Mouse (Mus musculus) MEL (cell line): ENCODE data around the gene Gpr35.

Experiments
- CHD2 ChIP-seq: IDR thresholded peaks from 2 replicates; pipeline ENCODE4 v1.6.1; 2011; ENCODE audit warnings: low read length, improper control_type of control experiment
- CTCF ChIP-seq, 3 experiments: IDR thresholded peaks in 2 of 3; conservative IDR thresholded peaks in 1 of 3; 2 replicates each; pipeline ENCODE4 v1.5.1; 2011 to 2012; ENCODE audit warnings: low read length in 3 of 3, low read depth in 2 of 3, mild to moderate bottlenecking in 2 of 3, improper control_type of control experiment in 1 of 3, inconsistent platforms in 1 of 3, mixed read lengths in 1 of 3, moderate library complexity in 1 of 3; ENCODE audit not compliant: control insufficient read depth in 1 of 3, insufficient read depth in 1 of 3, poor library complexity in 1 of 3, severe bottlenecking in 1 of 3
- E2F4 ChIP-seq: IDR thresholded peaks from 2 replicates; pipeline ENCODE4 v1.6.1; 2011; ENCODE audit warnings: low read depth, low read length, improper control_type of control experiment, borderline replicate concordance
- EP300 ChIP-seq, 2 experiments: IDR thresholded peaks; 2 replicates each; pipeline ENCODE4 v1.6.1; 2011; ENCODE audit warnings: improper control_type of control experiment in 2 of 2, low read length in 2 of 2, low read depth in 1 of 2, mild to moderate bottlenecking in 1 of 2
- GATA1 ChIP-seq: IDR thresholded peaks from 2 replicates; pipeline ENCODE4 v1.6.1; 2011; ENCODE audit warnings: low read depth, low read length, improper control_type of control experiment
- KAT2A ChIP-seq: conservative IDR thresholded peaks from 2 replicates; pipeline ENCODE4 v1.6.1; 2012; ENCODE audit warnings: low read depth, low read length, improper control_type of control experiment, inconsistent platforms
- MAFK ChIP-seq: IDR thresholded peaks from 2 replicates; pipeline ENCODE4 v1.6.1; 2011; ENCODE audit warnings: low read depth, mild to moderate bottlenecking, low read length, improper control_type of control experiment, borderline replicate concordance
- MYB ChIP-seq: IDR thresholded peaks from 2 replicates; pipeline ENCODE4 v1.6.1; 2011; ENCODE audit warnings: mild to moderate bottlenecking, low read depth, low read length, improper control_type of control experiment
- NELFE ChIP-seq: IDR thresholded peaks from 2 replicates; pipeline ENCODE4 v1.6.1; 2011; ENCODE audit warnings: low read depth, low read length, improper control_type of control experiment
- NRF1 ChIP-seq: IDR thresholded peaks from 2 replicates; pipeline ENCODE4 v1.6.1; 2014; ENCODE audit warnings: low read depth, mild to moderate bottlenecking, inconsistent platforms, low read length, improper control_type of control experiment, moderate library complexity; ENCODE audit not compliant: poor library complexity, insufficient read depth, severe bottlenecking
- POLR2A ChIP-seq, 2 experiments: IDR thresholded peaks; 2 replicates each; pipeline ENCODE4 v1.6.1; 2011 to 2012; ENCODE audit warnings: low read length in 2 of 2, mild to moderate bottlenecking in 2 of 2, control low read depth in 1 of 2, improper control_type of control experiment in 1 of 2, low read depth in 1 of 2, moderate library complexity in 1 of 2; ENCODE audit not compliant: control insufficient read depth in 1 of 2, insufficient read depth in 1 of 2, poor library complexity in 1 of 2
- SMC3 ChIP-seq: IDR thresholded peaks from 2 replicates; pipeline ENCODE4 v1.6.1; 2011; ENCODE audit warnings: low read depth, low read length, improper control_type of control experiment
- TAL1 ChIP-seq: IDR thresholded peaks from 2 replicates; pipeline ENCODE4 v1.6.1; 2012; ENCODE audit warnings: mild to moderate bottlenecking, inconsistent platforms, low read length, moderate library complexity, mixed read lengths
- TBP ChIP-seq: IDR thresholded peaks from 2 replicates; pipeline ENCODE4 v1.8.0; 2011; ENCODE audit warnings: low read depth, low read length, improper control_type of control experiment

- TF ChIP-seq MAFK (no peak), NRF1 (no peak), CTCF (IDR thresholded peaks at IDR 0.05 in 2 of 3, conservative IDR thresholded peaks at IDR 0.05 in 1 of 3; ENCODE audit: control insufficient read depth in 1 of 3, insufficient read depth in 1 of 3, low read depth in 2 of 3, low read length in 3 of 3, poor library complexity in 1 of 3, severe bottlenecking in 1 of 3) (no peak), CHD2 (no peak), POLR2A (IDR thresholded peaks at IDR 0.05; ENCODE audit: control insufficient read depth in 1 of 2, insufficient read depth in 1 of 2, low read depth in 1 of 2, low read length in 2 of 2, poor library complexity in 1 of 2) (no peak), NELFE (no peak), MYB (no peak), EP300 (IDR thresholded peaks at IDR 0.05; ENCODE audit: low read depth in 1 of 2, low read length in 2 of 2) (no peak), TAL1 (no peak), SMC3 (no peak), KAT2A (no peak), TBP (no peak), GATA1 (no peak), E2F4 (no peak)
These were observed 64.5 kb downstream of the Gpr35 start for GRCm38 (mm10) chr1:93015136-93015535.
